Mouse (Mus musculus): ENCODE measurements around the gene Ifitm1. TPM values are rescaled to one million over a fixed set of nuclear protein-coding genes. Genes with fewer than 3 reads are reported as not detected.
"Not testable (repeated sequence)": the region's sequence is repeated elsewhere in the genome, so short reads cannot be mapped to it uniquely, and the experiment has no call there.

Gene Ifitm1
- total RNA-seq, 2 experiments from 2014 or later = 2.8 to 5.4 TPM

- no peak for DNase-seq
- intact Hi-C loops (cut with DNase I) = no loop called here
Observed at GRCm38 (mm10) chr7:140949824-140950530, 17.0 kb upstream of the Ifitm1 start, which contains the start of gene Ifitm5. Gene Ifitm5 (minus strand): TSS chr7:140950291.

GRCm38 (mm10) chr7:140951051-140951450 is 16.0 kb upstream of the Ifitm1 start:
- no peak for DNase-seq
- intact Hi-C loops (cut with DNase I) = no loop called here

- intact Hi-C loops (cut with DNase I) = no loop called here
- DNase-seq = no peak
Observed at GRCm38 (mm10) chr7:140951765-140952164, 15.3 kb upstream of the Ifitm1 start.

GRCm38 (mm10) chr7:140952441-140952840 is 14.6 kb upstream of the Ifitm1 start:
- intact Hi-C loops (cut with DNase I) = no loop called here
- no peak for DNase-seq

- intact Hi-C loops (cut with DNase I) = no loop called here
- no peak for DNase-seq
Observed at GRCm38 (mm10) chr7:140953133-140953532, 13.9 kb upstream of the Ifitm1 start.

GRCm38 (mm10) chr7:140953800-140954732 is 13.0 kb upstream of the Ifitm1 start:
- intact Hi-C loops (cut with DNase I) = no loop called here
- no peak for DNase-seq

- intact Hi-C loops (cut with DNase I) = no loop called here
- DNase-seq = no peak
Observed at GRCm38 (mm10) chr7:140954733-140955071, 12.3 kb upstream of the Ifitm1 start.

- no peak for DNase-seq
- intact Hi-C loops (cut with DNase I) = no loop called here
Observed at GRCm38 (mm10) chr7:140955342-140955741, 11.7 kb upstream of the Ifitm1 start.

- DNase-seq = peak; percentile 43
- intact Hi-C loops (cut with DNase I) = no loop called here
Observed at GRCm38 (mm10) chr7:140955758-140956555, 11.1 kb upstream of the Ifitm1 start, which contains the start of the genes Gm45717 and Ifitm2. Gene Gm45717 (minus strand): TSS chr7:140955937. Gene Ifitm2 (minus strand): TSS chr7:140955987.

- DNase-seq = no peak
- intact Hi-C loops (cut with DNase I) = no loop called here
Observed at GRCm38 (mm10) chr7:140956556-140956869, 10.5 kb upstream of the Ifitm1 start.

GRCm38 (mm10) chr7:140959181-140959901 is 7.7 kb upstream of the Ifitm1 start:
- intact Hi-C loops (cut with DNase I) = no loop called here

GRCm38 (mm10) chr7:140960026-140960425 is 7.0 kb upstream of the Ifitm1 start:
- no peak for DNase-seq
- intact Hi-C loops (cut with DNase I) = no loop called here

More at GRCm38 (mm10) chr7:140959181-140959901, 7.7 kb upstream of the Ifitm1 start:
- peak; percentile 38 for DNase-seq

- intact Hi-C loops (cut with DNase I) = no loop called here
- DNase-seq = no peak
Observed at GRCm38 (mm10) chr7:140961416-140961815, 5.6 kb upstream of the Ifitm1 start.

GRCm38 (mm10) chr7:140962733-140963132 is 4.3 kb upstream of the Ifitm1 start:
- DNase-seq = no peak
- intact Hi-C loops (cut with DNase I) = no loop called here

- DNase-seq = no peak
Observed at GRCm38 (mm10) chr7:140967862-140968591, 1.0 kb downstream of the Ifitm1 start.

GRCm38 (mm10) chr7:140968710-140969109 is 1.7 kb downstream of the Ifitm1 start:
- DNase-seq = not testable (repeated sequence)
- intact Hi-C loops (cut with DNase I) = loop anchor here (5.0 kb wide), 1 partner anchor 74 kb away; no protein-coding TSS in a partner anchor

More at GRCm38 (mm10) chr7:140967862-140968591, 1.0 kb downstream of the Ifitm1 start:
- intact Hi-C loops (cut with DNase I) = loop anchor here (5.0 kb wide), 1 partner anchor 74 kb away; no protein-coding TSS in a partner anchor

GRCm38 (mm10) chr7:140970931-140971330 is 3.9 kb downstream of the Ifitm1 start:
- intact Hi-C loops (cut with DNase I) = no loop called here
- DNase-seq = no peak

GRCm38 (mm10) chr7:140971479-140972171 is 4.6 kb downstream of the Ifitm1 start:
- DNase-seq = no peak
- intact Hi-C loops (cut with DNase I) = no loop called here
